Mouse (Mus musculus): ENCODE results near the gene Txndc2.

Txndc2 gene

GRCm38 (mm10) chr17:65612391-65613141, 29.4 kb downstream of the Txndc2 start:
- peak; percentile 57 for DNase-seq (ENCODE audit: low read depth, low spot score)

GRCm38 (mm10) chr17:65611721-65612120, 30.2 kb downstream of the Txndc2 start:
- peak; percentile 53 for DNase-seq (ENCODE audit: low read depth, low spot score)

- DNase-seq (ENCODE audit: low read depth, low spot score): no peak
These were observed 33.2 kb downstream of the Txndc2 start for GRCm38 (mm10) chr17:65608743-65609142.

DNA sequence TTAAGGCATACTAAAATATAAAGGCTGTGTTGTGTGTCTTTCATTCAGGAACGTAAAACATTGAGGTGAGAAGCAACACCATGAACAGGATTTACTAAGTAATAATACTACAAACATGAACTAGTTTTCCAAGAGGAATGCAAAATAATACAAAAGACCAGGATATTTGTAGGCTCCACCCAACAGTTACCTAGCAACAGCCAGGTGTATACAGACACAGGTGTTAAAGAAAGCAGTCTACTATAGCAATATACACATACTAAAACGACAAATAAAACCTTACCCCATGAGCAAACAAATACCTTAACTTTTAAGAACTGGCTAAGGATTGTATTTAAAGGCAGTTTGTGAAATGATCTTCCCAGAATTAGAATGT, 33.7 kb downstream of the Txndc2 start:
- no peak for DNase-seq (ENCODE audit: low read depth, low spot score)

GRCm38 (mm10) chr17:65607574-65608311, 34.2 kb downstream of the Txndc2 start:
- DNase-seq (ENCODE audit: low read depth, low spot score): no peak

DNA sequence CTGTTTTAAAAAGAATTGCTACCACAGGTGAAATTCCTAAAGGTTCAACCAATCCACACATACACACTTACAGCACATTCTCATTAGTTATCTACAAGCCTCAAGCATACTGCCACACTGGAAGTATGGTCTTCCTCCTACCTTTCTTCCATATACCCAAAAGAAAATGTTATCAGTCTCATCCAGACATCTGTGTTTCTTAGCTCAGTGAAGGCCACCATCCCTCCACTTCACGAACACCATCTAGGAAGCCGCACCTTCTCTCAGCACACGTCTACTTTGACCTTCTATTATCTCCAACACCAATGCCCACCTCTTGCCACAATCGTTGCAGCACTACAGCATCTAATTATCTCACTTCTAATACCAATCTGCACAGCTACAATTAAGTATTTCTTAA, 36.0 kb downstream of the Txndc2 start:
- DNase-seq (ENCODE audit: low read depth, low spot score): no peak

GRCm38 (mm10) chr17:65604892-65605291, 37.1 kb downstream of the Txndc2 start:
- no peak for DNase-seq (ENCODE audit: low read depth, low spot score)

DNA sequence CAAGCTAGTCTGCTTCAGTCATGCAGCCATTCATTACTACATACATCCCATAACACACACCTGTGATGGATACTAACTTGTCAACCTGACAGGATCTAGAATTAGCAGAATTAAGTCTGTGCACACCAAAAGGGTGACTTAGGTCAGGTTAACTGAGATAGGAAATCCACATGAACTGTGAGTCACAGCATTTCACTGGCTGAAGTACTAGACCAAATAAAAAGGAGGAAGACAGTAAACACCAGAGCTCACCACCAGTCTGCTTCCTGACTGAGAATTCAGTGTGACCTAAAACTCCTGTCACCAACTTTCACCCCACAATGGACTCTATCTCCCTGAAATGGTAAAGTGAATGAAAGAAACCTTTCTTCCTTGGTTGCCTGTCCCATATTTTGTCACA, 37.7 kb downstream of the Txndc2 start:
- no peak for DNase-seq (ENCODE audit: low read depth, low spot score)

DNA sequence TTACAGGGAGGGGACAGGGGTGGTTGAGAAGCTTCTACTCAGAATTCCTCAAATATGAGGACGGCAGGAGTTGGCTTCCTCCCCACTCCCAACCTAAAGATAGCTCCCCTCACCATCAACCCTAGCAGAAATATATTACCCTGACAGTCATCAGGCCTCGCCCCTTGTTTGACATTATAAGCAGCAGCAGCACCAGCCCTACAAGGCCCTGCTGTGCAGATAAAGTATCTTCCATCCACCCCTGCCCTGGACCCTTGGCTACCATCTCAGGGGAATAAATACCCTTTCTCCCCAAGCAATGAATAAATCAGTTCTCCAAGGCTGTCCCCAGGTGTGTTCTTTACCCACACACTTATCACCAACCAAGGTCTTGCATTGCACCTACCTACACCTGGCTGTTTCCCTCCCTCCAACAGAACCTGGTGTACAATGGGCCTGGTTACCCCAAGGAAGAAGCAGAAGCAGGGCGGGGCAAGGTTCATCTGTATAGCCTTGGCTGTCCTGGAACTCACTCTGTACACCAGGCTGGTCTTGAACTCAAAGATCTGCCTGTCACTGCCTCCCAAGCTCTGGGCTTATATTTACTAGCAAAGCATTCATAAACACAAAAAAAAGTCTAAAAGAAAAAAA, 44.0 kb downstream of the Txndc2 start:
- DNase-seq (ENCODE audit: low read depth, low spot score): no peak

DNA sequence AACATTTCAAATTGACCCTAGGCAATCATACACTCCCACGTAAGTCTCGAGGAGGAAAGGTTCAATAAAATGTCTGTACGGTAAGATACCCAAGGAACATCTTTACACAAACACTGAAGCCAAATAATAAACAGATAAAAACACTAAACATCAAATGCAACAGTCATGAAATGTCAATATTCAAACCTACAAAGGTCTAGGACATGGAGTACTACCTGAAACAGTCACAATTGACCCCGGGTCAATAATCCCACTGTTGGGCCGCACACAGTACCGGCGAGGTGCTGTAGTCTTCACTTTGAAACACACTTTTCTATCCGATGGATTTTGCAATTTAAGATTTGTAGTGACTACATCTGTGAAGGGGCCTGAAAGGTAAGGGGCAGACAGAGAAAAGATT, 47.3 kb downstream of the Txndc2 start:
- no peak for DNase-seq (ENCODE audit: low read depth, low spot score)

Measured in A20 (cell line).